8 mouse cellular contexts compared by ENCODE assay signal in the genomic region with DNA sequence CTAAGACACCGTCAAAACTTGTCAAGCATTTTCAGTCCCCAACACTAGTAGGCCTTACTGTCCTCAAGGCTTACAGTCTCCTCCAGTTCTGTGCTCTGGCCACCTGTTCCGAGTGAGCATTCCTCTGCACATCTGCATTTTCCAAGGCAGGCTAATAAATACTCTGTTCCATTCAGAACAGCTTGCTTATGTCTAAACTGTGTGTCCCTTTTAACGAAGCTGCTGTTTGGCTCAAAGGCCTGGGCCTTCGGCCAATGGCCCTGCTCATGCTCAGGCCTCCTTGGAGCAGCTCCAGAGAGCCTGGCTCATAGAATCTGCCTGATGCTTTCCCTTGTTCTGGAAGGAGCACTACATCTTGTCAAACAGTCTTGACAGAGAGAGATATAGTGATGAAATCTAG.
DNase-seq lines count a peak whose midpoint lies in the region; ATAC-seq and TF ChIP-seq lines count a peak whose summit lies in the region.

No protein-coding gene starts in this region.

- no peaks in the 10 kb centered on the region for H3K27me3 ChIP-seq in forebrain, postnatal 0 days (ENCODE audit: insufficient read depth, low read length)
- no peaks in the 10 kb centered on the region for H3K27me3 ChIP-seq in forebrain, embryonic 11.5 days (ENCODE audit: control insufficient read depth, insufficient read depth, low read length)
- no peaks in the 10 kb centered on the region for H3K27me3 ChIP-seq in intestine, embryonic 14.5 days (replicated peaks; ENCODE audit: control insufficient read depth, insufficient read depth, low read length)
- H3K27me3 ChIP-seq in limb, embryonic 15.5 days: no peaks in the 10 kb centered on the region
- H3K27me3 ChIP-seq in stomach, embryonic 15.5 days (replicated peaks): no peaks in the 10 kb centered on the region

- no peaks in the 10 kb centered on the region for H3K36me3 ChIP-seq in forebrain, postnatal 0 days (ENCODE audit: insufficient read depth)
- H3K36me3 ChIP-seq in forebrain, embryonic 11.5 days (ENCODE audit: control insufficient read depth, insufficient read depth, low read length): no peaks in the 10 kb centered on the region
- no peaks in the 10 kb centered on the region for H3K36me3 ChIP-seq in intestine, embryonic 14.5 days (ENCODE audit: control insufficient read depth, insufficient read depth, low read length)
- no peaks in the 10 kb centered on the region for H3K36me3 ChIP-seq in limb, embryonic 15.5 days
- no peaks in the 10 kb centered on the region for H3K36me3 ChIP-seq in stomach, embryonic 15.5 days

- H3K4me2 ChIP-seq in forebrain, postnatal 0 days (ENCODE audit: low read depth): no peak overlapping the region
- no peak overlapping the region for H3K4me2 ChIP-seq in forebrain, embryonic 11.5 days (ENCODE audit: low read depth, low read length, severe bottlenecking)
- H3K4me2 ChIP-seq in intestine, embryonic 14.5 days (ENCODE audit: low read length): no peak overlapping the region
- no peak overlapping the region for H3K4me2 ChIP-seq in limb, embryonic 15.5 days
- H3K4me2 ChIP-seq in stomach, embryonic 15.5 days: no peak overlapping the region

- TF ChIP-seq CTCF in forebrain, postnatal 0 days (IDR thresholded peaks at IDR 0.05; ENCODE audit: low read depth): no peak

- DNase-seq in forebrain, postnatal 0 days: peak; percentile 52
- DNase-seq in forebrain, embryonic 11.5 days (ENCODE audit: low spot score): no peak
- peak; percentile 99 for DNase-seq in adipocyte (ENCODE audit: low spot score)
- DNase-seq in gastrocnemius, adult 18-20 months (ENCODE audit: low spot score): peak; percentile 76
- peak; percentile 79 for DNase-seq in intestine, embryonic 14.5 days (ENCODE audit: low spot score)
- DNase-seq in thymus, postnatal 25 days: no peak

- peak; percentile 56 for ATAC-seq in forebrain, postnatal 0 days
- ATAC-seq in forebrain, embryonic 11.5 days (replicated peaks; ENCODE audit: low FRiP score): no peak
- ATAC-seq in intestine, embryonic 14.5 days (replicated peaks; ENCODE audit: low FRiP score, low TSS enrichment, low read depth): peak; percentile 89
- ATAC-seq in limb, embryonic 15.5 days (ENCODE audit: insufficient number of reproducible peaks, low FRiP score, low TSS enrichment, low read depth): 0 out of 2 replicates have a peak, but pooled peaks have one; percentile 44
- peak; percentile 84 for ATAC-seq in stomach, embryonic 15.5 days (ENCODE audit: insufficient read depth, low FRiP score, low read depth)

- H3K4me1 ChIP-seq in forebrain, postnatal 0 days (ENCODE audit: insufficient read depth): 0 out of 2 replicates have a peak, but pooled peaks cover 3% of the 10 kb centered on the region
- H3K4me1 ChIP-seq in forebrain, embryonic 11.5 days (replicated peaks; ENCODE audit: control insufficient read depth, insufficient read depth, low read length): no peaks in the 10 kb centered on the region
- peaks cover 17% of the 10 kb centered on the region for H3K4me1 ChIP-seq in intestine, embryonic 14.5 days (replicated peaks; ENCODE audit: control insufficient read depth, insufficient read depth, low read length)
- peaks cover 11% of the 10 kb centered on the region; the same call in 1 of the 2 replicates for H3K4me1 ChIP-seq in limb, embryonic 15.5 days
- H3K4me1 ChIP-seq in stomach, embryonic 15.5 days: peaks cover 6% of the 10 kb centered on the region; the same call in 1 of the 2 replicates

- no peaks in the 10 kb centered on the region for H3K9me3 ChIP-seq in forebrain, postnatal 0 days (ENCODE audit: low read length)
- no peaks in the 10 kb centered on the region for H3K9me3 ChIP-seq in forebrain, embryonic 11.5 days (ENCODE audit: control insufficient read depth, low read length)
- no peaks in the 10 kb centered on the region for H3K9me3 ChIP-seq in intestine, embryonic 14.5 days (ENCODE audit: control insufficient read depth, low read length)
- no peaks in the 10 kb centered on the region for H3K9me3 ChIP-seq in limb, embryonic 15.5 days
- H3K9me3 ChIP-seq in stomach, embryonic 15.5 days: no peaks in the 10 kb centered on the region

- H3K4me3 ChIP-seq in forebrain, postnatal 0 days (ENCODE audit: low read depth, low read length): no peak overlapping the region
- H3K4me3 ChIP-seq in forebrain, embryonic 11.5 days (ENCODE audit: low read depth, low read length): no peak overlapping the region
- H3K4me3 ChIP-seq in intestine, embryonic 14.5 days (ENCODE audit: low read depth, low read length): no peak overlapping the region
- no peak overlapping the region for H3K4me3 ChIP-seq in limb, embryonic 15.5 days
- no peak overlapping the region for H3K4me3 ChIP-seq in stomach, embryonic 15.5 days (replicated peaks)

- no peak overlapping the region for H3K9ac ChIP-seq in forebrain, postnatal 0 days
- no peak overlapping the region for H3K9ac ChIP-seq in forebrain, embryonic 11.5 days (ENCODE audit: low read length)
- H3K9ac ChIP-seq in intestine, embryonic 14.5 days (ENCODE audit: low read length): no peak overlapping the region
- H3K9ac ChIP-seq in limb, embryonic 15.5 days: no peak overlapping the region
- H3K9ac ChIP-seq in stomach, embryonic 15.5 days: no peak overlapping the region

- no peak overlapping the region for H3K27ac ChIP-seq in forebrain, postnatal 0 days (ENCODE audit: low read depth, low read length)
- no peak overlapping the region for H3K27ac ChIP-seq in forebrain, embryonic 11.5 days (ENCODE audit: low read depth, low read length)
- H3K27ac ChIP-seq in intestine, embryonic 14.5 days (ENCODE audit: low read depth): peak overlapping the region; percentile 33; the same call in 1 of the 2 replicates
- H3K27ac ChIP-seq in limb, embryonic 15.5 days: no peak overlapping the region
- H3K27ac ChIP-seq in stomach, embryonic 15.5 days: peak overlapping the region; percentile 26; the same call in 1 of the 2 replicates

- 19% methylated on average over 4 of the region's 4 CpGs for WGBS in forebrain, postnatal 0 days
- WGBS in forebrain, embryonic 11.5 days: 73% methylated on average over 4 of the region's 4 CpGs
- 35% methylated on average over 4 of the region's 4 CpGs for WGBS in intestine, embryonic 14.5 days
- 31% methylated on average over 4 of the region's 4 CpGs for WGBS in limb, embryonic 15.5 days
- 38% methylated on average over 4 of the region's 4 CpGs for WGBS in stomach, embryonic 15.5 days

Comparison
In these comparisons a context has a peak if more than half of its experiments do, and no peak if none do; other contexts are left out.
1. DNase-seq: peak in forebrain, postnatal 0 days (single experiment), adipocyte (single experiment), gastrocnemius, adult 18-20 months (single experiment) and intestine, embryonic 14.5 days (single experiment); none in forebrain, embryonic 11.5 days (single experiment) and thymus, postnatal 25 days (single experiment).
2. H3K27ac ChIP-seq: peak in intestine, embryonic 14.5 days (single experiment) and stomach, embryonic 15.5 days (single experiment); none in forebrain, postnatal 0 days (single experiment), forebrain, embryonic 11.5 days (single experiment) and limb, embryonic 15.5 days (single experiment).